In the genomic region with DNA sequence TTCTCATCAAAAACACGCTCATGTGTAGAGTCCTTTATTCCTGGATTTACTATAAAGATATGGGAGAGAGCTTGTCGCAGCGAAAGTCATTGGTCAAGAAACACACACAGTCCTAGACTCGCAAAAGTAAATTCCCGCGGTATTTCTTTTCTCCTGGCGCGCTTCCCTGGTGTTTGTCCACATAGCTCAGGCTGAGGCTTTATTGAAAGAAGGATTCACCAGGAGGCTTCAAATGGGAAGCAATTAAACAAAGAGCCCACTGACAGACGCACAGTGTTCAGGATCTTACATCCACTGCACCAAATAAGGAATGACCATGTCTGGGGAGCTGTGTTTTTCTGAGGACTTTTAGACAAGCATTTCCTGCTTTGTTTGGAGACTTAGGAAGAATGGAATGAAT, we compare ENCODE assay signal across 9 mouse cellular contexts.
A peak's percentile ranks its signal among the peaks of the same experiment; 100 is the strongest.
DNase-seq lines count a peak whose midpoint lies in the region; ATAC-seq lines count a peak whose summit lies in the region.
"Had no signal": no experiment of that assay in that cellular context is flagged by ENCODE, and none has a peak within 500 bp of the region (broad histone marks: within the 10 kb centered on the region; RNA-seq: fewer than 3 reads in every experiment).

No protein-coding gene starts in this region.

- no peak; the same call in 1 of the 2 replicates for ATAC-seq in forebrain, embryonic 16.5 days
- no peak for ATAC-seq in heart, embryonic 15.5 days (replicated peaks; ENCODE audit: insufficient number of reproducible peaks, insufficient read depth, low FRiP score, low read depth)
- ATAC-seq in limb, embryonic 12.5 days (ENCODE audit: insufficient number of reproducible peaks, insufficient read depth, low FRiP score, low TSS enrichment, low read depth): no peak
- ATAC-seq in monocyte, adult 5-6 weeks (replicated peaks; ENCODE audit: insufficient number of reproducible peaks, low FRiP score, low TSS enrichment, poor library complexity, severe bottlenecking): no peak

- H3K4me1 ChIP-seq in forebrain, embryonic 10.5 days: peaks cover 16% of the 10 kb centered on the region
- H3K4me1 ChIP-seq in forebrain, embryonic 16.5 days (replicated peaks; ENCODE audit: control insufficient read depth, insufficient read depth, low read length): no peaks in the 10 kb centered on the region
- H3K4me1 ChIP-seq in heart, embryonic 15.5 days (replicated peaks): peaks cover 16% of the 10 kb centered on the region
- peaks cover 28% of the 10 kb centered on the region for H3K4me1 ChIP-seq in limb, embryonic 12.5 days (replicated peaks)
- H3K4me1 ChIP-seq: megakaryocyte, embryonic 14.5 days had no signal

- H3K36me3 ChIP-seq in forebrain, embryonic 10.5 days (replicated peaks): no peaks in the 10 kb centered on the region
- no peaks in the 10 kb centered on the region for H3K36me3 ChIP-seq in forebrain, embryonic 16.5 days (ENCODE audit: control insufficient read depth, insufficient read depth)
- no peaks in the 10 kb centered on the region for H3K36me3 ChIP-seq in heart, embryonic 15.5 days
- H3K36me3 ChIP-seq in limb, embryonic 12.5 days: no peaks in the 10 kb centered on the region

- no peak overlapping the region for H3K9ac ChIP-seq in forebrain, embryonic 16.5 days (replicated peaks; ENCODE audit: low read depth, low read length)
- no peak overlapping the region for H3K9ac ChIP-seq in heart, embryonic 15.5 days
- no peak overlapping the region for H3K9ac ChIP-seq in limb, embryonic 12.5 days (replicated peaks)

- 58% methylated on average over 9 of the region's 9 CpGs for WGBS in forebrain, embryonic 10.5 days
- WGBS in forebrain, embryonic 16.5 days: 44% methylated on average over 9 of the region's 9 CpGs
- WGBS in heart, embryonic 15.5 days: 51% methylated on average over 9 of the region's 9 CpGs
- WGBS in limb, embryonic 12.5 days: 63% methylated on average over 9 of the region's 9 CpGs

- H3K27me3 ChIP-seq in forebrain, embryonic 10.5 days (ENCODE audit: poor library complexity, severe bottlenecking): no peaks in the 10 kb centered on the region
- H3K27me3 ChIP-seq in forebrain, embryonic 16.5 days (replicated peaks; ENCODE audit: control insufficient read depth, insufficient read depth, low read length): no peaks in the 10 kb centered on the region
- no peaks in the 10 kb centered on the region for H3K27me3 ChIP-seq in heart, embryonic 15.5 days
- no peaks in the 10 kb centered on the region for H3K27me3 ChIP-seq in limb, embryonic 12.5 days
- H3K27me3 ChIP-seq: megakaryocyte, embryonic 14.5 days had no signal

- no peaks in the 10 kb centered on the region for H3K9me3 ChIP-seq in forebrain, embryonic 10.5 days
- no peaks in the 10 kb centered on the region for H3K9me3 ChIP-seq in forebrain, embryonic 16.5 days (ENCODE audit: control insufficient read depth, low read length)
- no peaks in the 10 kb centered on the region for H3K9me3 ChIP-seq in heart, embryonic 15.5 days (replicated peaks)
- no peaks in the 10 kb centered on the region for H3K9me3 ChIP-seq in limb, embryonic 12.5 days
- H3K9me3 ChIP-seq: megakaryocyte, embryonic 14.5 days had no signal

- H3K4me2 ChIP-seq in forebrain, embryonic 16.5 days (ENCODE audit: low read length): no peak overlapping the region
- H3K4me2 ChIP-seq in heart, embryonic 15.5 days: peak overlapping the region; percentile 38
- no peak overlapping the region for H3K4me2 ChIP-seq in limb, embryonic 12.5 days

- H3K27ac ChIP-seq in forebrain, embryonic 10.5 days: peak overlapping the region; percentile 53; the same call in 1 of the 2 replicates
- no peak overlapping the region for H3K27ac ChIP-seq in forebrain, embryonic 16.5 days (ENCODE audit: low read length)
- H3K27ac ChIP-seq in heart, embryonic 15.5 days: peak overlapping the region; percentile 58
- H3K27ac ChIP-seq in limb, embryonic 12.5 days: peak overlapping the region; percentile 74; the same call in 1 of the 2 replicates

- no peak overlapping the region for H3K4me3 ChIP-seq in forebrain, embryonic 10.5 days
- no peak overlapping the region for H3K4me3 ChIP-seq in forebrain, embryonic 16.5 days (replicated peaks; ENCODE audit: low read length)
- H3K4me3 ChIP-seq in heart, embryonic 15.5 days: 0 out of 2 replicates have a peak overlapping the region, but pooled peaks have one; percentile 5
- H3K4me3 ChIP-seq in limb, embryonic 12.5 days (replicated peaks): no peak overlapping the region
- H3K4me3 ChIP-seq: megakaryocyte, embryonic 14.5 days had no signal

- DNase-seq in forebrain, embryonic 10.5 days (ENCODE audit: extremely low spot score, low spot score): no peak
- peak; percentile 15 for DNase-seq in brain, adult 2 months (ENCODE audit: low read depth, low spot score)
- no peak for DNase-seq in right cerebral cortex, postnatal 4 days
- no peak for DNase-seq in right cerebral cortex, postnatal 14 days
